Mouse (Mus musculus): ENCODE results near the gene Kcnab2.

The Kcnab2 gene

DNA sequence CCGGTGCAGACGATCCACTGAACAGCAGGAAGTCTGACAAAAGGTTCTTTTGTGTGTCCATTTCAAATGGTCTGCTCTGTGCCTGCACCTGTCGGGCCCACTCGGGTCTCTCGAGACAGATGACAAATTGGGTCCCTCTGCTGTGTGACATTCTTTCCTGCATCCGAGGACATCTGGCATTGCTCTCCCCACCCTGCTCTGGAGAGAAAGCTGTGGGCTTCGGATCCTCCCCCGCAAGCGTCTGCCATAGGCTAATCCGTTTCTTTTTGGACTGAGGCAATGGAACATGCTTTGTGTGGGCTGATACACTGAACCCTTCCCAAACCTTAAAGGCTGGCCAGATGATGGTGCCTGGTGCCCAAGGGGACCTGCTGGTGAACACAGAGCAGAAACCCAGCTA lies 24.6 kb downstream of the Kcnab2 start:
- no peak for DNase-seq (ENCODE audit: low read depth, low spot score)

DNA sequence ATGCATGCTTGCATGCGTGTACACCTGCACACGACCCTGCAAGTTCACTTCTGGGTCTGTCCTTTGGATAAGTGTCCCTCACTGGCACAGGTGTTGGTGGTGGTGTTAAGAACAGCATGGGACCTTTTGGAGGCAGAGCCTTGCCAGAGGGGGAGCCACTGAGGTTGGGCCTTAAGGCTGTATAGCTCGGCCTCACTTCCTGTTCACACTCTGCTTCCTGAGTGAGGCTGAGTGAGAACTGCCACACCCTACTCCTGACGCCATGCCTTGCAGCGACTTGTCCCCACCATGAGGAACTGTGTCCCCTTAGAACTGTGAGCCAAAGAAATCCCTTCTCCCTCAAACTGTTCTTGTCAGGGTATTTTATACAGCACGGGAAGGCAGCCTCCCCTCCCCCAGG lies 26.3 kb downstream of the Kcnab2 start:
- DNase-seq (ENCODE audit: low read depth, low spot score) = peak; percentile 48

GRCm38 (mm10) chr4:152448666-152449018 lies 29.0 kb downstream of the Kcnab2 start:
- peak; percentile 81 for DNase-seq (ENCODE audit: low read depth, low spot score)

- DNase-seq (ENCODE audit: low read depth, low spot score) = peak; percentile 21
Observed at GRCm38 (mm10) chr4:152447731-152448665, 29.7 kb downstream of the Kcnab2 start.

DNA sequence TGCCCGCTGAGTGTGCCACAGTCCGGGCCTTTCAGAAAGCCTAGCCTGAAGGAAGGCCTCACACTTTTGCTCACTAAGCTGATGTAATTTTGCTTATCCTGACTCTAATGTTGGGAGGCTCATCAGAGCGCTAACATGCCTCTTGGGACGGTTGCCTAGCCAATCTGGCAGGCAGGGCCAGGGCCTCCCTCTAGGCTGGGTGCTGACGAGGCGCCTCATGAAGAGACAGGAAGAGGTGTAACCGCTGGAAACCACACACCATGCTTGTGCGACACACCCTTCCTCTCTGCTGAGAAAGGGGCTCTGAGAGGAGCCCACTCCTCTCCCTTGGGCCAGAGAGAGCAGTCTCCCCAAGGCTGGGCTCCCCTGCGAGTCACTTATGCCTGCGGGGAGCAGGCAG lies 31.5 kb downstream of the Kcnab2 start:
- DNase-seq (ENCODE audit: low read depth, low spot score) = no peak

DNA sequence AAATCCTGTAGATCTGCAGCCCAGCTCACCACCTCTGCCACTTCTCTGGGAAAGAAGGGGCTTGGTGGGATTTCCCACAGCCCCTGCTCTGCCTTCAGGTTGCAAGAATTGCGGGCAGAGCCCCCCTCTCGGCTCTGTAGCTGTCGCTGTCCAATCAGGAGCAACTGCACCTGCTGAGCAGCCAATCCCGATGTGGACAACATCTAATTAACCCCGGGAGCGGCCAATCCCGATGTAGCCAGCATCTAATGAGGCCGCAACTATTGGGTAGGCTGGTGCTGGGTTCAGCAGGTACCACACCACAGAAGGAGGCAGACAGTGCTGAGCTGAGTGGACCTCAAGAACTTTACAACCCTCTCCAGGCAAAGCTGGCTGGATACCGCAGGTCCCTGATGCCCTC lies 36.1 kb downstream of the Kcnab2 start:
- peak; percentile 83 for DNase-seq (ENCODE audit: low read depth, low spot score)

- peak; percentile 44 for DNase-seq (ENCODE audit: low read depth, low spot score)
Observed at GRCm38 (mm10) chr4:152440882-152441281, 36.8 kb downstream of the Kcnab2 start.

DNA sequence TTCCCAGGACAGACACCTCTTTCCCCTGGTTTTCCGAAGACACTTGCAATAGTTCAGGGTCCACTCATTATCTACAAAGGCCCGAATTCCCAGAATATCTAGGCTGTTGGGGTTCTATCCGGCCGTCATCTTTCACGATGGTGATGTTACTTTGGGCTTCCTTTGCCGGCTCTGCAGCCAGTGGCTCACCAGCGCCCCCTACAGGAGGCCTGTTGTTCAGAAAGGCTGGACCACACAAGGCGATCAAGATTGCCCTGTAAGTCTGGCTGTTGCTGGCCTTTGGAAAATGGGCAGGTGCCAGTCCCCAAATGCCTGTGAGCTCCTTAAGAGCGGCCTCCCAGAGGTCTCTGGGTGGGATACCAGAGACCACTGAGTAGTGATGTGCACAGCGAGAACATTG lies 42.4 kb downstream of the Kcnab2 start:
- DNase-seq (ENCODE audit: low read depth, low spot score) = peak; percentile 63

- peak; percentile 90 for DNase-seq (ENCODE audit: low read depth, low spot score)
Observed at GRCm38 (mm10) chr4:152434836-152435235, 42.8 kb downstream of the Kcnab2 start.

DNA sequence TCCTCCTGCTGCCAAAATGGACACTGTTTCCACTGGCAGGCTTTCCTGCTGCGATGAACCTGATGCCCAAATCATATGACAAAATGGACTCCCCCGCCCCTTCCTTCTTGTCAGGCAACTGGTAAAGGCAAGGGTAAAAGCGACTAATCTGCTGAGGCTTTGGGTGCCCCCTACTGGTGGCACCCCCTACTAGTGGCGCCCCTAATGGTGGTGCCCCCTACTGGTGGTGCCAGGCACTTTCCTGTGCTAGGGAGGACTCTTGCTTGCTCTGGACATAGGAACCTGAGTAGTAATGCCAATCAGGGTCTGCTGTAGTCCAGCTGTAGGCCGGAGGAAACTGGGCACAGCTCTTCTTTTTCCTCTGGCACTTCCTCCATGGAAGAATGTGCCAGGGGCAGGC lies 45.4 kb downstream of the Kcnab2 start:
- peak; percentile 67 for DNase-seq (ENCODE audit: low read depth, low spot score)

GRCm38 (mm10) chr4:152428259-152428658 lies 49.4 kb downstream of the Kcnab2 start:
- DNase-seq (ENCODE audit: low read depth, low spot score) = no peak

GRCm38 (mm10) chr4:152424922-152425321 lies 52.7 kb downstream of the Kcnab2 start:
- DNase-seq (ENCODE audit: low read depth, low spot score) = peak; percentile 88

- DNase-seq (ENCODE audit: low read depth, low spot score) = peak; percentile 72
Observed at GRCm38 (mm10) chr4:152424341-152424740, 53.3 kb downstream of the Kcnab2 start.

GRCm38 (mm10) chr4:152423576-152423975 lies 54.1 kb downstream of the Kcnab2 start:
- DNase-seq (ENCODE audit: low read depth, low spot score) = no peak

DNA sequence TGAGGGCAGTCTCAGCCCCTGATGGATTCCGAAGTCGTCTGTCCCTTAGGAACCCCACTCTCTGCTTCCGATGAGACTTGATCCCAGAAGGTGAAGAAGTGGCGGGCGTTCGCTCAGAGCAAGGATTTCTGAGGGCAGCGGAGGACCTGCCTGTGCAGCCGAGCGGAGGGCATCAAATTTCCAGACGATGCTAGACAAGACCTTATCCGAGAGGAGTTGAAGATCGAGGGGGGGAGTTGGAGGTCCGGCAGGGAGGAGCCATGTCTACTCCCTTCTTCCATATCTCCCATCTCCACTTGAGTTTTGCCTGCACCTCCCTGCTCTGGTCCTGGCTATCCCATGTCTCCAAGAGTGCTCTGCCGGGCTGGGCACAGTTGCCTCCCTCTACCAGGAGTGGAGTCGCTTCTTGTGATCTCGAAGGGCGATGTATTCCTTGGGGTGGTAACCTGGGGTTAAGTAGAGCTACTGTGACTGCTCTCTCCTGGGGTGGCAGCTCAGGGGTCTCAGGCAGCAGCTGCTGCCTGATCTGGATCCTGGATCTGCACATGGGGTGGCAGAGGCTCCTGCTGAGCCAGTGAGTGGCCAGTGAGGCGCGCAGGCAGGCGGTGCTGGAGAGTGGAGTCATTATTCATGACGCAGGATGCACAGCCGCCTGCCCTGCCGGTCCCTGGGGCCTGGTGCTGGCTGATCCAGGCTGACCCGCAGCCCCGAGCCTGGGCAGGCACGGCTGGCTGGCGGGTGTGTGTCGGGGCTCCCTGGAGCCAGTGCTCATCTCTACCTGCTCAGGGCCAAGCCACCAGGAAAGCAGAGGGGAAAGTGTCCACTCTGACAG lies 59.2 kb downstream of the Kcnab2 start:
- DNase-seq (ENCODE audit: low read depth, low spot score) = no peak

- DNase-seq (ENCODE audit: low read depth, low spot score) = no peak
Observed at GRCm38 (mm10) chr4:152412524-152413080, 65.1 kb downstream of the Kcnab2 start.

DNA sequence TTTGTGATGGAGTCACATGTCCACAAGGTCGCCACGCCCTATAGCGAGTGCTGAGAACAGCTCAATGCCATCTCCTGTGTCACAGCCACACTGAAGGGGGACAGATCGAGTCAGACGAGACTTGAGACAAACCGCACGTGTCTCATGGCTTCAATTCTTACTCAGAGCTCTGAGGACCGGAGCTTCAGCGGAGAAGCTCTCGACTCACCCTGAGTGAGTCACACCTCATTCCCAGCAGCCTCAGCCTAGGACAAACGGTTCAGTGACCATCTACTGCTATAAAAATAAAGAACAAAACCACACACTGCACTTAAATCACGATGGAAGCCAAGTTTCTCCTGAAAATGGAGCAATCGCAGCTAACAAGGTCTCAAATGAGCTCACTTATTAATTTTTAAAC lies 66.7 kb downstream of the Kcnab2 start:
- no peak for DNase-seq (ENCODE audit: low read depth, low spot score)

DNA sequence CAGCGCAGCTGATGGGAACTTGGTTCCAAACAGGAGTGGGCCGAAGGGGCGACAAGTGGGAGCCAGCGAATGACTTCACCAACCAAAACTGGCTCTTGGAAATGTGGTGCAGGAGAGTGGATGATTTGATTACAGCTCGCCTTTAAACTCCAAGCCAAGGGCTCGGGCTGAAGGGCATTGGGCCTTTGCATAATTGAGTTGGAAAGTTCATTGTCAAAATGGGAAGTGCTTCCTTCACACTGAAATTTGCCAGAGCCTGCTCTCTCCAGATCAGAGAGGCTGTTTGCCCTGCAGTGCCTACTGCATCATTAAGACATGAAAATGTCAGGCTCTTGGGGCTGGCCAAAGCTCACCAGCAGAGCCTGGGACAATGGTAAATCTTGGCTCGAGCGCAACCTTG lies 71.1 kb downstream of the Kcnab2 start:
- no peak for DNase-seq (ENCODE audit: low read depth, low spot score)

GRCm38 (mm10) chr4:152405671-152406201 lies 71.9 kb downstream of the Kcnab2 start:
- DNase-seq (ENCODE audit: low read depth, low spot score) = no peak

DNA sequence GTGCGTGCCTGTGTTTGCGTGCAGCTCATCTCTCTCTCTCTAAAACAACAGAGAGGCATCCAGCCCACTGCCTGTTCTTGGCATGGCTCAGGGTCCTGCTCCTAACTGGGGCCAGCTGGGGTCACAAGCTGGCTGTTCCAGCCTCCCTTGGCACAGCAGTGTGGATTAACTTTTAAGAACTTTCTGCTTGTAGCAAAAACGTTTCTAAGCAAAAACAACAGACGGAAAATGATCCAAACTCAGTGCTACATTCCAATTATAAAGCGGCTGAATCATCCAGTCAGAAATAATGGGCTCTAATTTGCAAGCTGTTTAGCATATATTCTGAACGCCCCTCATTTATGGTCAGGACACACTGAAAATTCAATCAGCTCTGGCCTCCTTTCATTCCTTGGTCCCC lies 72.5 kb downstream of the Kcnab2 start:
- no peak for DNase-seq (ENCODE audit: low read depth, low spot score)

DNA sequence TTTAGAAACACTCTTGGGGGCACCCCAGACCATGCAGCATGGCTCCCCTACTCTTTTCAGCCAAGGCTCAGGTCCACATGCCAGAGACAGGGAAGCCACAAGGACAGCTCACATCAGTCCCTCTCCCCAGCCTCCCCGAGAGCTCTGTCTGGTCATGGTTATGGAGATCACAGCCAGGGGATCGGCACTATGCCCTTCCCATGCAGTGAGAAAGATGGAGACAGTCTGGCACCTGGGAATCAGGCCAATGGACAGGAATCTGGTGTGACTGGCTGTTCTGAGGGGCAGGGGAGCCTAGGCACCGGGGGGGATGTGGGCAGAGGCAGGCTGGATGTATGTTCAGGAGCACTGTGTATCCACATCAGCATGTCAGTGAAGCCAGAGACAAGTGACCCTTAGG lies 78.7 kb downstream of the Kcnab2 start:
- no peak for DNase-seq (ENCODE audit: low read depth, low spot score)

DNA sequence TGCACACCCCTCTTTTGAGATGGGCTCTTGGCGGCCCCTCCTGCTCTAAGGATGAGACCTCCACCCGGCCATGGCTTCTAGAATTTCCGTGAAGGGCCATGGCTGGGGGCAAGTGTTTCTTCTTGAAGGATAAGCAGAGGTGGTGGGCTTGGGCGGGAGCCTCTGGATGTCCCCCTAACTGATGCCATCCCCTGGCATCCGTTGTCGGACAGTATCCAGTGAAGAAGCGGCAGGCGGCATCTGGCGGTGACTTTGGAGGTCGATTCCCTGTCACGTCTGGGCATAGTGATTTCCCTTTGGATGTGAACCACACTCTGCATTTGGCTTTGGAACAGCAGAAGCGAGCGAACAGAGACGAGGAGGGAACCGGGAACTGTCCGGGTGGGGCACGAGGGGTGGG lies 85.0 kb downstream of the Kcnab2 start:
- no peak for DNase-seq (ENCODE audit: low read depth, low spot score)
